Mouse (Mus musculus) brain, embryonic 14.5 days (tissue): ENCODE data around the gene Dld. TPM values are rescaled to one million over a fixed set of nuclear protein-coding genes. Genes with fewer than 3 reads are reported as not detected.

Experiments
- DNase-seq: peaks from one replicate; pipeline ENCODE4 v3.0.0-alpha.2; 2011; ENCODE audit warnings: low read depth
- CTCF ChIP-seq: fragments of 200-500 bp; IDR thresholded peaks from 2 replicates; pipeline ENCODE4 v1.5.1; 2012; ENCODE audit warnings: inconsistent platforms, mild to moderate bottlenecking, moderate library complexity, borderline replicate concordance; ENCODE audit not compliant: insufficient read depth, insufficient read length; ENCODE audit errors: extremely low read depth
- POLR2A ChIP-seq: fragments of 200-500 bp; IDR thresholded peaks from 2 replicates; pipeline ENCODE4 v1.6.1; 2012; ENCODE audit warnings: mild to moderate bottlenecking, inconsistent platforms, borderline replicate concordance; ENCODE audit not compliant: poor library complexity, insufficient read depth, insufficient read length, severe bottlenecking; ENCODE audit errors: extremely low read depth
- polyA plus RNA-seq: library from polyadenylated mRNA; depleted of rRNA; stranded (reverse); fragments of >200 nt; gene quantifications from 2 replicates; pipeline ENCODE4 v1.2.3, GENCODE M21; 2012; rRNA removed

Gene Dld
- polyA plus RNA-seq, 1 experiment: 62.7 TPM

DNA sequence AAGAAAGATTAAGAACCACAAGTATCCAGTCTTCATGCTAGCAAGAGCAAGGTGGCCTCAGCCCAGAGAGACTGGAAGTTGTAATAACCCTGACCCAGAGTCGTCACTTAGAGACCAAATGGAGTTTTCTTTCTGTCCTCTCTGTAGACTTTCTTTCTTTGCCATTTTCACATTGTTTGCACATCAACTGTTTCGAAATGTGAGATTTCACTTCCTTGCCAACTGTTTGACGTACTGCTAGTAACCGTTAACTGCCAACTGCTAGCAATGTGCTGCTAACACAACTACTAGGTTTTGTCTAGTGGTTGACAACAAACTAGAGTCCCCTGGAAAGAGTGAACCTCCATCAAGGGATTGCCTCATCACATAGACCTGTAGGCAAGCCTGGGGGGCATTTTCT is 68.1 kb downstream of the Dld start:
- no peak for DNase-seq
- TF ChIP-seq CTCF: no peak
- TF ChIP-seq POLR2A: no peak

DNA sequence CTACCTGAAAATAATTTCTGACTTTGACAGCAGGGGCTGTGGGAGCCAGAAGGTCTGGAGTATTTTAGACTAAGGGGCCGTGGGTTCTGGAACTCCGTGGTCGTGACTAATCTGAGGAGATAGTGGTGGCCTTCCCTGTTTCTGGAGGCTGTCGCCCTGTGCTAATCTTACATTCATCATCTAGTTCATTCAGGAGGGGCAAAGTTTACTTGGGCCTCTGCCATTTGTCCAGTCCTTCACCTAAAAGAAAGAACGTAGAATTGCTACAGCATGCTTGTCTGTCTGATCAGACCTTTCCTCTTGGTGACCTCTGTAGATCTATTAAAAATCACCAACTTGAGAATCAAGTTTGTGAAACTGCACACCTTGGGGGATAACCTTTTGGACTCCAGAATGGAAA is 69.0 kb downstream of the Dld start:
- no peak for DNase-seq
- no peak for TF ChIP-seq POLR2A
- no peak for TF ChIP-seq CTCF

Other genes with a start within 250 kb of the Dld start
- not detected in 2 replicates for gene Gm6993, start 110.7 kb downstream of the Dld start, polyA plus RNA-seq
- 12.3 and 25.7 TPM in 2 replicates for gene Lamb1, start 86.2 kb downstream of the Dld start, polyA plus RNA-seq
- gene Slc26a3, start 39.4 kb upstream of the Dld start, polyA plus RNA-seq: 0.05 and 0.10 TPM in 2 replicates
- gene Cbll1, start 148.2 kb upstream of the Dld start, polyA plus RNA-seq: 12.7 and 19.6 TPM in 2 replicates
- gene Slc26a4, start 208.5 kb upstream of the Dld start, polyA plus RNA-seq: 0.05 and 0.08 TPM in 2 replicates